ENCODE assay signal across 34 mouse cellular contexts in the genomic region with DNA sequence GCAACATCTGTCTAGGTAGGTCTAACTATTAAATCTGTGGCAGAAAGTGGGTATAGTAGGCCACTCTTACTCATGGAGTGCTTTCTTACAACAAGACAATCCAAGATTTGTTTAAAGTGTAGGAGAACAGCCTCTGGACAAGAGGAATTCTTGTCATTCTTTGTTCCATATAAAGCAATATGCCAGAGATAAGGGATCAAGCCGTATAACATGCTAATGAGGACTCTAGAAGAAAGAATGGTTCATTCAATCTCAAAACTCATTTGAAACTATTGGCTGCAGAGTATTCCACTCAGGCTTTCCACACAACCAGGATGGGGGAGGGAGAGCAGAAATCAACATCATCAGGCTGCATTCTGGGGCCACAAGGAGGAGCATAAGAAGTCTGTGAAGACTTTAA. TPM values are rescaled to one million over a fixed set of nuclear protein-coding genes. Genes with fewer than 3 reads are reported as not detected.
"Had no signal": no experiment of that assay in that cellular context is flagged by ENCODE, and none has a peak within 500 bp of the region (broad histone marks: within the 10 kb centered on the region; RNA-seq: fewer than 3 reads in every experiment).

No protein-coding gene starts in this region.

- H3K9ac ChIP-seq: forebrain, postnatal 0 days; heart, embryonic 13.5 days; heart, embryonic 15.5 days; hindbrain, embryonic 12.5 days; hindbrain, embryonic 14.5 days; intestine, embryonic 15.5 days; limb, embryonic 12.5 days had no signal

- H3K4me2 ChIP-seq: heart, embryonic 11.5 days; heart, embryonic 13.5 days; heart, embryonic 15.5 days; hindbrain, embryonic 12.5 days; hindbrain, embryonic 14.5 days; intestine, embryonic 15.5 days; limb, embryonic 12.5 days had no signal

- H3K9me3 ChIP-seq: heart, embryonic 13.5 days; heart, embryonic 15.5 days; hindbrain, embryonic 10.5 days; hindbrain, embryonic 12.5 days; intestine, embryonic 15.5 days; limb, embryonic 10.5 days; limb, embryonic 12.5 days had no signal

- ATAC-seq: forebrain, postnatal 0 days; hindbrain, embryonic 16.5 days; inflammation-experienced regulatory T-cells, adult 6 months; intestine, embryonic 15.5 days; intestine, postnatal 0 days had no signal

- DNase-seq: forebrain, postnatal 0 days; gastrocnemius, postnatal 14 days; gastrocnemius, postnatal 36 days; heart, adult 2 months; heart, postnatal 14 days; heart, postnatal 4 days; kidney, adult 18-20 months; kidney, adult 8-10 months; kidney, postnatal 10 days; kidney, postnatal 25 days; liver had no signal

- H3K36me3 ChIP-seq: heart, embryonic 15.5 days; hindbrain, embryonic 10.5 days; hindbrain, embryonic 12.5 days; intestine, embryonic 15.5 days; limb, embryonic 10.5 days; limb, embryonic 12.5 days had no signal

- H3K4me1 ChIP-seq: heart, embryonic 13.5 days; heart, embryonic 15.5 days; hindbrain, embryonic 10.5 days; hindbrain, embryonic 12.5 days; intestine, embryonic 15.5 days; limb, embryonic 10.5 days; limb, embryonic 12.5 days had no signal

- H3K4me3 ChIP-seq: heart, adult 2 months; heart, embryonic 13.5 days; heart, embryonic 15.5 days; hindbrain, embryonic 10.5 days; hindbrain, embryonic 12.5 days; intestine, embryonic 15.5 days; left cerebral cortex, adult 2 months; limb, embryonic 10.5 days; limb, embryonic 12.5 days had no signal

- H3K27me3 ChIP-seq: heart, embryonic 13.5 days; heart, embryonic 15.5 days; hindbrain, embryonic 12.5 days; intestine, embryonic 15.5 days; limb, embryonic 12.5 days had no signal

- H3K27ac ChIP-seq: heart, adult 2 months; heart, embryonic 13.5 days; heart, embryonic 15.5 days; hindbrain, embryonic 10.5 days; hindbrain, embryonic 12.5 days; hindbrain, embryonic 14.5 days; intestine, embryonic 15.5 days; left cerebral cortex, adult 2 months; limb, embryonic 10.5 days; limb, embryonic 12.5 days had no signal

RNA-seq across cellular contexts. Expression of gene Pin1rt1, which starts 11.2 kb away (rescaled TPM):
- total RNA-seq: forebrain, postnatal 0 days; gastrocnemius, adult 18-20 months; gastrocnemius, adult 8-10 months; gastrocnemius, postnatal 14 days; gastrocnemius, postnatal 36 days; heart, adult 2 months; heart, postnatal 14 days; heart, postnatal 4 days; layer of hippocampus, postnatal 10 days; layer of hippocampus, postnatal 25 days; left cerebral cortex, adult 2 months; left cerebral cortex, postnatal 14 days; left cerebral cortex, postnatal 36 days had no signal
- polyA plus RNA-seq: forebrain, postnatal 0 days; frontal cortex, adult 2 months; heart, adult 2 months; heart, embryonic 11.5 days; heart, embryonic 13.5 days; heart, embryonic 15.5 days; heart, postnatal 0 days; hindbrain, embryonic 10.5 days; hindbrain, embryonic 14.5 days; inflammation-experienced regulatory T-cells, adult 6 months; intestine, embryonic 15.5 days; intestine, postnatal 0 days; kidney, embryonic 14.5 days; kidney, embryonic 16.5 days; limb, embryonic 10.5 days; limb, embryonic 12.5 days had no signal

RNA-seq across cellular contexts. Expression of gene Depdc7, which starts 15.3 kb away (rescaled TPM):
- polyA plus RNA-seq: inflammation-experienced regulatory T-cells, adult 6 months had no signal
